Mouse (Mus musculus) testis, postnatal 10 days (tissue): ENCODE data around the gene Gm21969.
A peak's percentile ranks its signal among the peaks of the same experiment; 100 is the strongest.

Source experiments
- DNase-seq: peaks from one replicate; pipeline ENCODE4 v3.0.0; 2021; ENCODE audit warnings: low spot score

The Gm21969 gene

DNA sequence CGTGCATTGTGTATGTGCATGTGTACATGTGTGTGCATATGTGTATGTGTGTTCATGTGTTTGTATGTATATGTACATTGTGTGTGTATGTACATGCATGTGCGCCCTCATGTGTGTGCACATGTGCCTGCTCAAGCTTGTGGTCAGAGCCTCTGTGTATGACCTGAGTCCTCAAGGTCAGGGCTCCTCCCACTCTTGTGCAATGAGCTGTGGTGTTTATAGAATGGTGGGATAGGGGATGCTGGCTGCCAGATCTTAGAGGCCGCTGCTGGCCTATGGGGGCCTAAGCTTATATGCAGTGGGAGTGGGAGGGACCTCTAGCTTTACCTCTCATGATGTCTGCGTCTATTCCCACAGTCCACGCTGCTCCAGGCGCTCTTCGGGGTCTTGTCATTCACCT, 17.3 kb upstream of the Gm21969 start:
- DNase-seq, result no peak

DNA sequence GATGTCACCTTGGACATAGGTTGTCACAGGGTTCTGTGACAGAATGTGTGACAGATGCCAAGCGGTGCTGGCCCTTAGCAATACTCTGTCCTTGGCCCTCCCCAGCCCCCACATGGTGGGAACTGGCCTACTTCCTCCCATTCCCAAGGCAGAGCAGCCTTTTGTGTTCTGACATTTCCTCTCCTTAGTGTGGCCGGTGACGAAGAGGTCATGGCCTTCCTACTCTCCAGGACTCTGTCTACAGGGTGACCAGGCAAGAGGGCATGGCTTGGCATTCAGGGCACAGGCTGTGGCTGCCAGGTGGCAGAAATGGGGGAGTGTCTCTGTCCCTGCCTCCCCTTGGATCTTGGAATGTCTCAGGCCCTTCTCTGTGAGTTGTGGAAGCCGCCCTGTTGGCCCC, 15.6 kb upstream of the Gm21969 start:
- DNase-seq, result no peak

- no peak for DNase-seq
These were observed 15.2 kb upstream of the Gm21969 start for GRCm38 (mm10) chr4:139587773-139588172.

GRCm38 (mm10) chr4:139589351-139590027, 13.5 kb upstream of the Gm21969 start:
- no peak for DNase-seq

GRCm38 (mm10) chr4:139590446-139590845, 12.5 kb upstream of the Gm21969 start:
- DNase-seq, result no peak

DNA sequence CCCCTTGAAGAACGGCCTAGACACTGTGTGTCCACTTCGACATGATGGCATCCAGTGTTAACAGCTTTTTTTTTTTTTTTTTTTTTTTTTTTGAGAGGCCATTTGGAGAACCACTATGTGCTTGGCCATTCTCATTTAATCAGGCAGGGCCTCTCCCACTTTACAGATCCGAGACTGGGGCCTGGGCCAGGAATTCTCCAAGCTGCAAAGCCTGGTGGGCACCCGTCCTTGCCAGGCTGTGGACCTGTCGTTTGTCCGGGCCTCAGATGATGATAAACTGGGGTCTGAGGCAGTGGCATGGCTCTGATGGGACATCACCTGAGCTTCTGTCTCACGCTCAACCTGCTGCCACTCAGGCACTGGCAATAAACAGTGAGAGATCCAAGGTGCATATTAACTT, 10.1 kb upstream of the Gm21969 start:
- no peak for DNase-seq

GRCm38 (mm10) chr4:139593383-139593782, 9.6 kb upstream of the Gm21969 start:
- no peak for DNase-seq

DNA sequence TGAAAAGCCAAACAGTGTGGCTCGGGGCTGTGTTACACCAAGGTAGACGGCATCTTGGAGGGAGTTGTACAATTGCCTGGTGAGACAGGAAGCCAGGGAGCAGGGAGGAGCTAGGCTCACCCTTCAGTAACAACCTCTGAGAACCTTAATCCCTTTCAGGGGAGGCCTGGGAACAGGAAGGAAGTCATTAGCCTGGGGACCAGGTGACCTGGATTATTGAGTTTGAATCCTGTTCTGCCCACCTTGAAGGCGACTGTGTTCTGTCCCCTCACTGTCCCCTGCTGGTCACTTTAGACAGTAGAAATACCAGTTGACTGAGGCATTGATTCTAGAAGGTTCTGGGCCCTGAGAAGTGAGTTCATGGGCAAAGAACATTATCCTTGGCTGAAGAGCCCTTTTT, 8.9 kb upstream of the Gm21969 start:
- DNase-seq, result no peak

GRCm38 (mm10) chr4:139596715-139597114, 6.3 kb upstream of the Gm21969 start:
- no peak for DNase-seq

DNA sequence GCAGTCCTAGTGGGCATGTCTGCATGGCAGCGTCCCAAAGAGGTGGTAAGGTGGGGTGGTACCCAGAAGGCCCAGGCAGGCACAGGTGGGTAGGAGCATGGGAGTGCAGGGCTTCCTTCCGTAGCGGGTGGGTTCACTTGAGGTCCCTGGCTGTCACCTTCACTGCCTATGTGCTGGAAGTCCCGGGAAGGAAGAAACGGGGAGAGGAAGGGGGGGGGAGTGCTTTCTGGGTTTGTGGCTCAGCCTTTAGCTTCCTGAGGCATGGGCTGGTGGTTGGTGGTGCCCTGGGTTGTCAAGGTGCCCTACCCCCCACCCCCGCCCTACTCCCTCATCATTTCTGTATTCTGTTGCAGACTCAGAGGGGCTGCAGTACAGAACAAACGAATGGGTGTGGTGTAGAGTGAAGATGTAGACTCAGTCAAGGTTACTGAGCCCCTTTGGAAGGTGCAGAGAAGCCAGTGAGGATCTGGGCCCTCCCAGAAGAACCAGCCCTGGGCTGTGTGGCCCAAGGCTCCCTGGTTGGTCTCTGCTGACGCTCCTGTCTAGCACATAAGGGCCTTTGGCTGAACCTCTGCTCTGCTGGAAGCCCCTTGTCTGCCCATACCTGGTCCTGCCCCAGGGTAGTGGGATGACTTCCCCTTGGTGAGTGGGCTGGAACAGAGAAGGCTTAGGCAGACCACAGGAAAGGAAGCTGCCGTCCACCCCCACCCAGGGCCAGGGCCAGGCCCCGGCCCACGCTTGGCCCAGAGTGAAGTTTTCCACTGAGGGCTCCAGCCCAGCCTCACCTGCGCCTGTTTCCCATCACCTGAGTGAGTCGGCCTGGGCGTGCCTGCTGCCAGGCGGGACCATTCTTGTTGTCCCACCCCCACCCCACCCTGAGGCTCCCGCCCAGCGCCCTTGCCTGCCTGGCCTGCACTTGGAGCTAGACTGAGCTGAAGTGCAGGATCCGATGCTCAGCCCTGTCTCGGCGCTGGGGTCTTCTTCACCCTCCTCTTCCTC, 5.4 kb upstream of the Gm21969 start:
- DNase-seq, result no peak

GRCm38 (mm10) chr4:139598356-139598755, 4.6 kb upstream of the Gm21969 start:
- no peak for DNase-seq

DNA sequence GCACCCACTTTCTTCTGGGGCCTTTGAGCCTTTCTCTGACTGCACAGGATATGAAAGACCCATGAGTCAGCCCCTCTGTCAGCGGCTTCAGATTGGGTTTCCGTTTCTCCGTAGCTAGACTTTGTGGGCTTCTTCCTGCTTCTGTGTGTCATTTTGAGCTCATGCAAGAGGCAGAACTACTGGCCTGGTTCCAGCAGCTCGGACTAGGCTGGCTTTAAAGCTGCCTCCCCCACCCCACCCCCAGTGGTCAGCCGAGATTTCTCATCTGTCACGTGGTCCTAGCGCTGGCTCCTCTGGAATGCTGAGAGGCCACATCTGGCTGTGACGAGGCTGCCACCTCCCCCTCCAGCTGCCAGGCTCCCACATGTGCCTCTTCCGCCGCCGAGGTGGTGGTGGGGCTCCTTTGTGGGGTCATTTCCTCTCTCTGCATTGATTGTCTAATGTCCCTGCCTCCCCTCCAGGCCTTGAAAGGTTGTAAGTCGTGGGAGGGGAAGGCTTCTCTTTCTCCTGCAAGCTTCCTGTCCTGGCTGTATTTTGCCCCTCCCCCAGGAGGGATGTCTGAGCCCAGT, 4.0 kb upstream of the Gm21969 start:
- peak; percentile 93 for DNase-seq

- no peak for DNase-seq
These were observed 1.2 kb upstream of the Gm21969 start for GRCm38 (mm10) chr4:139601519-139602356.

DNA sequence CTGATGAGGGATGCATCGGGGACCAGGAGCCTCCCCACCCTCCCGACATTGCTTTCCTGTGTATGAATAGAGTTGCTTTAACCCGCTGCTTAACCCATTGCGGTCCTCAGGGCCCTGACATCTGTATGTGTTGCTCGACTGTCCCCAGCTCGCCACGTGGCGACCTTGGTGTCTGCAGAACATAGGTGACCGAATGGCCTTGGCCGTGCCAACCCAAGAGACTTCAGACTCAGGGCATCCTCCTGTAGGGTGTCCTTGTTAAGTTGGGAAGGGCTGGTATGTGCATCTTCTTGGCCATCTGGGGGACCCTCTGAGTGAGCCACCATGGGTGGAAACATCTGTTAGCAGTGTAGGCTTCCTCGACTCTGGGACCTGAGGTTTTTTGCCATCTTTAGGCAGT, 2.2 kb downstream of the Gm21969 start:
- DNase-seq, result no peak

DNA sequence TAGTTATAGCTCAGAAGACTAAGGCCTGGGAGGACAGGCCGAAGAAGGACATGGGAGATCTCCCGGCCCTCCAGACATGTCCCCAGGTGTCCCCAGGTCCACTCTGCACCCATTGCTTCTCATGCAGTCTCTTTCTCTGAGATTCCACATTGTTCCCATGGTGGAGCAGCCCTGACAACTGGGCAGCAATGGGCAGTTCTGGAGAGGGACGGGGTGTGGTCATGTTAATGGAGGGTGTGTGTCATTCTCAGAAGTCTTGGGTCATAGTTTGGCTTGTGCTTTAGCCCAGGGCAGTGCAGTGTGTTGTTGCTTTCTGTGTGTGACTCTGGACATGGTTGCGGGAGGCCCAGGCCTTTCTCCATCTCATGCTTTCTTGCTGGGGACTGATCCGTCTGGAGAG, 3.7 kb downstream of the Gm21969 start:
- no peak for DNase-seq

GRCm38 (mm10) chr4:139608975-139609374, 6.0 kb downstream of the Gm21969 start:
- no peak for DNase-seq

DNA sequence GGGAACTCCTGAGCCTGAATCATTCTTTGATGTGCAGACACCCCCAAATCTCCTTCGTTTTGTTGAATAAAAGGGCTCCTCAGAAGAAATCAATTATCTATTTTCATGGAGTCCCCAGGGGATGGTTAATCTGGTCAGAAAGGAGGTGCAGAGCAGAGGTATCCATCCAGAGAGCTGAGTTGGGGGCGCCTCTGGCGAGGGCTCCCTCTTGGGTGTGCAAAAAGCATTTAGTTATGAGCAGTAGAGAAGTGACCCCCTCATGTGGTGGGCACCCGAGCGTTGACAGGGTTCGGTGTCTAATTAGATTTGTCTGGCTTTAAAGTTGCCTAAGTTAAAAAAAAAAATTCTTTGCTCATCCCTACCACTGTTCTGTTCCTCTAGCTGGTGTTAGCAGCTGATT, 8.0 kb downstream of the Gm21969 start:
- no peak for DNase-seq

DNA sequence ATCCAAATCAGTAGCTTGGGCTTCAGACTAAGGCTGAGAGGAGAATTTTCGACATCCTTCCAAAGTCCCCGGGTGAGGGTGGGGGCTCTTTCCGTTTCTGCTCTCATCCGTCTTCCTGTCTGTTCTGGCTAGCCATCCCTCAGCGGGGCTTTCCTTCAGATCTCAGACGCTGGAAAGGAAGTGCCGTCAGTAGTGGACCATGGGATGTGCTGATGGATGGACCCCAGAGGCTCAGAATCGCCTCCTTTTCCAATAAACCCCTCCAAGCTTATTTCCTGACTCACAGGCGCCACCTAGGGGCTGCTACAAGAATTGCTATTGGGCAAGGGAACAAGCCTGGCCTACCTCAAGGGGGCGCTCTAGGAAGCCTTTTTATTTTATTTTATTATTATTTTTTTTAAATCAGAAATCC, 8.6 kb downstream of the Gm21969 start:
- DNase-seq, result peak; percentile 94

DNA sequence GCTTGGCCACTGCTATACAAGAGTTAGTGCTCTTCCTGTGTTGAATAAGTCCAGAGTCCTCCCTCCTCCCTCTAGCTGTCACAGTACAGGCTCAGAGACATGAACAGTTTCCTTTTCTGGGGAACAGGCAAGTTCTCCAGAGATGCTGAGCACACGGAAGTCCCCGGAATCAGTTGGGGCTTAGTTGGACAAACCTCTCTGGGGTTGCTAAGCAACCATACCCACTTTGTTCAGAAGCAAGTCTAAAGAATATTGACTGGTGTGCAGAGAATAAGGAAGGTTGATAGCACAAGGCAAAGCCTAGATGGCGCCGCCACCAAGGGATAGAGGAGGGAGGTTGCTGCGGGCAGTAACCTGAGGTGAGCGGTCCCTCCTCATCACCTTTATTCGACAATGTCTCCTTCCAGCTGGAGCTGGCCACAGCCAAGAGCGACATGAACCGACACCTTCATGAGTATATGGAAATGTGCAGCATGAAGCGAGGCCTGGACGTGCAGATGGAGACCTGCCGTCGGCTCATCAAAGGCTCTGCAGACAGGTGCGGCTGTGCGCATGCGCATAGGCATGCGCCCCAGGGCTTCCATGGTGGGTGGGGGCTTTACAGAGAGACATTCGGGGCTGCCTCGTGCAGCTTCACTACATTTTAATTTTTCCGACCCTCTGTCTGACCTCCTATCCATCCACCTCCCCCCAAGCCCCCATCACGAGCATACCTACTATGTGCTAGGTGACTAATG, 11.7 kb downstream of the Gm21969 start:
- no peak for DNase-seq

DNA sequence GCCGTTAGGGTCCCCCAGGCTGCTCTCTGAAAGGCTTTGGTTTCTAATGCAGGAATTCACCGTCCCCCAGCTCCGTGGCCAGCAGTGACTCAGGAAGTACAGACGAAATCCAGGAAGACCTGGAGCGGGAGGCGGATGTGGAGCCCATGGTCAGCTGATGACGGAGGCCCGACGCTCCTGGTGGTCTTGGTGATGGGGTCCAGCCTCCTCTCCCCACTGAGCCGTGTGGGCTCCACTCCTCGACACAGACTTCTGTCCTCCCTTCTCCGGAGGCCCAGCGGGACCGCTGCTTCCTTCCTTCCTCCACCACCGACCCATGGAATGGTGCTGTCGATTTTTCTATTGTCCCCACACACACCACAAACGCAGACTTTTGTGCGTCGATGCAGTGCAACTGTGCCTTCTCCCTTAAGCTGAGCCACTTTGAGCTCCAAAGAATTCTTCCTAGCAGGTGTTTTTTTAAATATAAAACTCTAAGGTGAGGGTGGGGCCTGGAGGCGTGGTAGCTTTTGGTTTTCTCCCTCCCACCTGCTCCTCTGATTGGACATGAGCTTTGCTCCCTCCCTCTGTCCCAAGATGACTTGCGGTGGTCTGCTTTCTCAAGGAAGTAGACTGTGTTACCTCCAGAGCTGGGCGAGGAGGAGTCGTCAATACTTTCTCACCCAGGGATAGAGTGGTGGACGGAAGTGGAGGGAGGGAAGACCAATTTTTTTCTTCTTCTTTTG, 13.5 kb downstream of the Gm21969 start:
- no peak for DNase-seq

GRCm38 (mm10) chr4:139617001-139617364, 14.0 kb downstream of the Gm21969 start:
- no peak for DNase-seq
